9 mouse cellular contexts compared by ENCODE assay signal in genomic region chr5:40952901-40953595, GRCm38 (mm10).
A peak's percentile ranks its signal among the peaks of the same experiment; 100 is the strongest.
DNase-seq lines count a peak whose midpoint lies in the region; ATAC-seq and TF ChIP-seq lines count a peak whose summit lies in the region.
"Had no signal": no experiment of that assay in that cellular context is flagged by ENCODE, and none has a peak within 500 bp of the region (broad histone marks: within the 10 kb centered on the region; RNA-seq: fewer than 3 reads in every experiment).

No protein-coding gene starts in this region.

- ATAC-seq in embryonic facial prominence, embryonic 11.5 days (replicated peaks; ENCODE audit: insufficient number of reproducible peaks, low FRiP score, low TSS enrichment, low read depth) = peak; percentile 86
- peak; percentile 100 for ATAC-seq in hematopoietic stem cell, adult 5-6 weeks (replicated peaks in 1 of 2; ENCODE audit: insufficient read depth in 1 of 2, low FRiP score in 2 of 2, low TSS enrichment in 1 of 2, low read depth in 1 of 2, poor library complexity in 2 of 2, severe bottlenecking in 2 of 2)
- no peak for ATAC-seq in erythroblast, adult 5-6 weeks (replicated peaks; ENCODE audit: low FRiP score, poor library complexity, severe bottlenecking)

- H3K27me3 ChIP-seq in embryonic facial prominence, embryonic 11.5 days (ENCODE audit: control insufficient read depth, insufficient read depth, low read length) = no peaks in the 10 kb centered on the region
- H3K27me3 ChIP-seq: heart, embryonic 13.5 days had no signal

- H3K4me1 ChIP-seq in ES-E14 (ENCODE audit: control insufficient read depth in 2 of 2, insufficient read depth in 2 of 2, low read length in 2 of 2, poor library complexity in 1 of 2) = no peaks in the 10 kb centered on the region
- H3K4me1 ChIP-seq in embryonic facial prominence, embryonic 11.5 days (ENCODE audit: control insufficient read depth, insufficient read depth, low read length) = no peaks in the 10 kb centered on the region
- no peaks in the 10 kb centered on the region for H3K4me1 ChIP-seq in lung, adult 2 months (ENCODE audit: control insufficient read depth, insufficient read depth, low read length)
- H3K4me1 ChIP-seq: heart, embryonic 13.5 days had no signal

- no peaks in the 10 kb centered on the region for H3K36me3 ChIP-seq in ES-E14 (ENCODE audit: control insufficient read depth, insufficient read depth, low read length, poor library complexity, severe bottlenecking)
- H3K36me3 ChIP-seq in embryonic facial prominence, embryonic 11.5 days (replicated peaks; ENCODE audit: control insufficient read depth, insufficient read depth, low read depth, low read length) = no peaks in the 10 kb centered on the region
- H3K36me3 ChIP-seq: heart, embryonic 13.5 days had no signal

- no peaks in the 10 kb centered on the region for H3K9me3 ChIP-seq in ES-E14 (ENCODE audit: control insufficient read depth, insufficient read depth, low read depth, low read length)
- H3K9me3 ChIP-seq in embryonic facial prominence, embryonic 11.5 days (replicated peaks; ENCODE audit: control insufficient read depth, low read length) = no peaks in the 10 kb centered on the region
- H3K9me3 ChIP-seq: heart, embryonic 13.5 days had no signal

- no peak overlapping the region for H3K9ac ChIP-seq in ES-E14 (ENCODE audit: insufficient read depth, low read depth, low read length, poor library complexity, severe bottlenecking)
- no peak overlapping the region for H3K9ac ChIP-seq in embryonic facial prominence, embryonic 11.5 days (replicated peaks; ENCODE audit: low read length)
- H3K9ac ChIP-seq: heart, embryonic 13.5 days had no signal

- TF ChIP-seq POLR2A in lung, adult 2 months (IDR thresholded peaks at IDR 0.05; ENCODE audit: borderline replicate concordance, extremely low read depth, low read depth, low read length) = no peak

- H3K4me3 ChIP-seq in ES-E14 (ENCODE audit: insufficient read depth in 1 of 2, low read depth in 1 of 2, low read length in 2 of 2, poor library complexity in 1 of 2, severe bottlenecking in 1 of 2) = no peak overlapping the region
- H3K4me3 ChIP-seq in embryonic facial prominence, embryonic 11.5 days (ENCODE audit: low read depth, low read length) = no peak overlapping the region
- no peak overlapping the region for H3K4me3 ChIP-seq in lung, adult 2 months (replicated peaks; ENCODE audit: extremely low read depth, low read depth, low read length)
- H3K4me3 ChIP-seq: heart, embryonic 13.5 days had no signal

- WGBS in embryonic facial prominence, embryonic 11.5 days = 6% methylated on average over 4 of the region's 4 CpGs
- 2% methylated on average over 4 of the region's 4 CpGs for WGBS in lung, adult 2 months

- TF ChIP-seq CTCF in lung, adult 2 months (IDR thresholded peaks at IDR 0.05; ENCODE audit: insufficient read depth, low read length) = peak; percentile 76

- peak; percentile 25 for DNase-seq in ES-E14 (ENCODE audit: low read depth, low spot score)
- DNase-seq in adrenal gland, postnatal 14 days = peak; percentile 56
- DNase-seq in embryonic facial prominence, embryonic 11.5 days (ENCODE audit: low spot score) = peak; percentile 78
- peak; percentile 61 to 86 for DNase-seq in layer of hippocampus, adult 18-20 months (ENCODE audit: low spot score in 2 of 2)
- DNase-seq in lung, adult 2 months = peak; percentile 8
- DNase-seq in retina, postnatal 1 day = peak; percentile 70

- H3K27ac ChIP-seq in ES-E14 (ENCODE audit: insufficient read depth, low read depth, low read length, poor library complexity, severe bottlenecking) = no peak overlapping the region
- no peak overlapping the region for H3K27ac ChIP-seq in embryonic facial prominence, embryonic 11.5 days (replicated peaks; ENCODE audit: low read depth, low read length)
- H3K27ac ChIP-seq: heart, embryonic 13.5 days had no signal

- in situ Hi-C loops in ES-E14 (cut with MboI; ENCODE audit: low sequenced_read_pairs in 2 of 2, unreplicated experiment in 2 of 2) = no loop called here

- H3K4me2 ChIP-seq in embryonic facial prominence, embryonic 11.5 days (ENCODE audit: low read depth, low read length) = no peak overlapping the region
- H3K4me2 ChIP-seq: heart, embryonic 13.5 days had no signal

TF ChIP-seq in ES-E14, 5 proteins besides CTCF, POLR2A, EP300 and RAD21:
- no peak for TF ChIP-seq MAFK (IDR thresholded peaks at IDR 0.05; ENCODE audit: insufficient read depth, low read depth, low read length)
- TF ChIP-seq ZC3H11A (IDR thresholded peaks at IDR 0.05; ENCODE audit: borderline replicate concordance, low read depth, low read length) = peak; percentile 59

Comparison
In these comparisons a context has a peak if more than half of its experiments do, and no peak if none do; other contexts are left out.
1. DNase-seq: peak in every context shown above with its lines; median percentile 78 in embryonic facial prominence, embryonic 11.5 days; 74 in layer of hippocampus, adult 18-20 months; 70 in retina, postnatal 1 day; 56 in adrenal gland, postnatal 14 days; 25 in ES-E14; 8 in lung, adult 2 months.